Mouse (Mus musculus) B cell, adult 67 days (primary cell): Measurements from ENCODE around the gene Lrrk1. TPM values are rescaled to one million over a fixed set of nuclear protein-coding genes. Genes with fewer than 3 reads are reported as not detected.

Source experiments
- total RNA-seq, 2 experiments: library from RNA; stranded (reverse); gene quantifications; 4 replicates each; pipeline ENCODE4 v1.2.4; 2023

Gene Lrrk1
- 10 to 100 TPM; 41.9 to 51.9 TPM for total RNA-seq

DNA sequence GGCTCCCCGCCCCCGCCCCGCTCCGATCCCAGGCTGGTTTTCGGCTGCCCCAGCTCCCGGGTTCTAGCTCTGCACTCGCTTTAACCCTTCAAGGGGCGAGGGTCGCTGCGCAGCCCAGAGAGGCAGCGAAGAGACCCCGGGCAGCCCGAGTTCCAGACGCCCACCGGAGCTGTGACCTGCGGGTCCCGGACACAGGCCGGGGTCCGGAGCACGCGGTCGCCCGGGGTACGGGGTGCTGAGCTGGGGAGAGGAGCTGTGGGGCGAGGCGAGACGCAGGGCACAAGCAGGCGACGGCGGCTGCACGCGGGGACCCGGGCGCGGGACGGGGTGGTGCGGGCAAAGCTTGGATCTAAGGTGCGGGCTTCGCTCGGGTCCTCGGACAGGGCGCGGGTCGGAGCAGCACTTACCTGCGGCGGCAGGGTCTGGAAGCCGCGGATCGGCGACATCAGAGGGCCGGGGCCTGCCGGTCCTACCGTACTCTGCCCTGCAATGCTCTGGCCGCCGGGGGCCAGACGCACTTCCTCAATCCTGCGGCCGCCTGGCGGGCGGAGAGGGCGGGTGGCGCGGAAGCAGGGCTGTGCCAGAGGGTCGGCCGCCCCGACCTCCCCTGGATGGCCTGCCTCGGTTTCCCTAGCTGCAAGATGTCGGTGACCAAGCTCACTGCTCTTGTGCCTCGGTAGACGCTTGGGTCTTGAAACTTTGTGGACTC, at the start of gene Lrrk1:
Gene Lrrk1, minus strand, starts transcription at position 538 of the 709 bp plus-strand sequence.

DNA sequence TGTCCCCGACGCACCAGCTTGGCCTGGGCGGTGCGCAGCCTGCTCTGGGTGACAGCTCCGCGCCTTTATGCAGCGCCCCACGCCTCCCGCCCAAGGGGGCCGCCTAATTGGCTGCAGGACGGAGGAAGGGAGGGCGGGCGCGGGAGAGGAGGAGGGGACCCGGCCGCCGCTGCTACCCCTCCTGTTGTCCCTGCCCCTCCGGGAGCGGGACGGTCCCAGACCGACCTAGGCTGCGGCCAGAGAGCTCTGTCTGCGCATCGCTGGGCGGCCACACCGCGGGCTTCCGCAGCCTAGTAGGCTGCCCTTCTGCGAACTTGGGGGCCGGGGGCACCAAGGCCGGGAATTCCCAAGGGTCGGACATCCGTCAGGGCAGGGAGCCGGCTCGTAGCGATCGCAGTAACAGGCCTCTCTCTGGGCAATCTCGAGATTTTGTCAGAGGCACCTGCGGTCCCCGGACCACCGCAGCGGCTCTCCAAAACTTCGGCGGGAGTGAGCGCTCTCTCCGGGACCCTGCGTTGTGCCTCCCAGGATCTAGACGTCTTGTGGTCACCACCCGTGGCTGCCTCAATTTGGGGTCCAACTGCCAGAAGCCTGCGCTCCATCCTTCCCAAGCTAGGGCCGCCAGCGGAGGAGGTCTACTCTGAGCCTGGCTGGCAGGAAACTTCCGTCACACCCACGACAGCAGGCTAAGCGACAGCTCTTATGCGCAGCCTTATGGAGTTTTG, 39.4 kb upstream of the Lrrk1 start, which contains the start of gene Aldh1a3:
Gene Aldh1a3, minus strand, starts transcription at position 81 of the 725 bp plus-strand sequence.

DNA sequence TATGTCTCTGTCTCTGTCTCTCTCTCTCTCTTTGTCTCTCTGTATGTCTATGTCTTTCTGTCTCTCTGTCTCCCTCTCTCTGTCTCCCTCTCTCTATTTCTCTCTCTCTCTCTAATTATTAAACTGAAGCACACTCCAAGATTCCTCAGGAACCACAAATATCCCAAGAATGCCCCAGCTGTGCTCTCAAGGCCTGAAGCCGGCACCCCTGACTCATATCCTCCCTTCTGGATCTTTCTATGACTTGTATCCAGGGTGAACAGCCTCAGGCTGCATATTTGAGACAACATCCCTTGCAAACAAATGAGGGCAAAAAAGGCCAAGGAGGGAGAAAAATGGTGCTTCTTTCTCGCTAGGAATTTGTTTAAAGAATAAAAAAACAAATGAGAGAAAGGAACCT, 22.2 kb downstream of the Lrrk1 start, which contains the start of gene Gm10974:
Gene Gm10974, plus strand, starts transcription at position 2 of the 400 bp plus-strand sequence.

Other genes starting within 250 kb of the Lrrk1 start
- not detected for gene Gm10974, start 22.4 kb downstream of the Lrrk1 start, total RNA-seq
- not detected for gene Aldh1a3, start 39.2 kb upstream of the Lrrk1 start, total RNA-seq